Mouse (Mus musculus) embryonic fibroblast, embryonic 13.5 days (primary cell): ENCODE measurements around the gene Paqr9.

ENCODE experiments used
- CTCF ChIP-seq: IDR thresholded peaks from 2 replicates; pipeline ENCODE4 v1.5.1; 2011; ENCODE audit warnings: mild to moderate bottlenecking, control low read depth, low read length, moderate library complexity, borderline replicate concordance; ENCODE audit not compliant: insufficient read depth
- POLR2A ChIP-seq: IDR thresholded peaks from 2 replicates; pipeline ENCODE4 v1.6.1; 2011; ENCODE audit warnings: low read depth, mild to moderate bottlenecking, control low read depth, low read length, moderate library complexity

GRCm38 (mm10) chr9:95540487-95540886 lies 19.0 kb upstream of the Paqr9 start:
- TF ChIP-seq CTCF, result no peak
- TF ChIP-seq POLR2A, result no peak
